Mouse (Mus musculus): ENCODE measurements around the gene Ep400. TPM values are rescaled to one million over a fixed set of nuclear protein-coding genes. Genes with fewer than 3 reads are reported as not detected.

Ep400 gene
- 100 to 1,000 TPM in 1 of 2 experiments, 10 to 100 TPM in 1; 96.6 to 103 TPM for total RNA-seq (2021)
- long read RNA-seq, experiment 1, partial matches to known transcripts: 8 of 16 reads
- long read RNA-seq, experiment 1, other reads (novel, unspliced or antisense): 8 of 16 reads
- long read RNA-seq, experiment 2, partial matches to known transcripts: 5 of 11 reads
- long read RNA-seq, experiment 2, other reads (novel, unspliced or antisense): 6 of 11 reads

- DNase-seq (ENCODE audit: low spot score in 2 of 2): peak; percentile 100
These were observed at the start of gene Ep400 for GRCm38 (mm10) chr5:110770448-110771158. Gene Ep400, minus strand, starts transcription at chr5:110770717.

- peak; percentile 99 for DNase-seq (ENCODE audit: low spot score in 2 of 2)
These were observed 39.3 kb upstream of the Ep400 start, which contains the start of gene Ulk1 for GRCm38 (mm10) chr5:110809667-110810325. Gene Ulk1, minus strand, starts transcription at chr5:110810097.

- peak in 1 of 2 experiments; percentile 19 for DNase-seq (ENCODE audit: low spot score in 2 of 2)
These were observed 38.5 kb upstream of the Ep400 start for GRCm38 (mm10) chr5:110808821-110809666.

- DNase-seq (ENCODE audit: low spot score in 2 of 2): peak; percentile 81 to 86
These were observed 37.6 kb upstream of the Ep400 start for GRCm38 (mm10) chr5:110808061-110808631.

- DNase-seq (ENCODE audit: low spot score in 2 of 2): no peak
These were observed 36.9 kb upstream of the Ep400 start for GRCm38 (mm10) chr5:110807453-110807852.

- no peak for DNase-seq (ENCODE audit: low spot score in 2 of 2)
These were observed 36.2 kb upstream of the Ep400 start for GRCm38 (mm10) chr5:110806676-110807075.

- no peak for DNase-seq (ENCODE audit: low spot score in 2 of 2)
These were observed 35.6 kb upstream of the Ep400 start for GRCm38 (mm10) chr5:110806154-110806553.

GRCm38 (mm10) chr5:110804012-110804743, 33.7 kb upstream of the Ep400 start:
- DNase-seq (ENCODE audit: low spot score in 2 of 2): no peak

GRCm38 (mm10) chr5:110802809-110803208, 32.3 kb upstream of the Ep400 start:
- no peak for DNase-seq (ENCODE audit: low spot score in 2 of 2)

- peak in 1 of 2 experiments; percentile 30 for DNase-seq (ENCODE audit: low spot score in 2 of 2)
These were observed 31.7 kb upstream of the Ep400 start for GRCm38 (mm10) chr5:110802186-110802585.

GRCm38 (mm10) chr5:110801036-110801624, 30.6 kb upstream of the Ep400 start:
- no peak for DNase-seq (ENCODE audit: low spot score in 2 of 2)

- no peak for DNase-seq (ENCODE audit: low spot score in 2 of 2)
These were observed 27.2 kb upstream of the Ep400 start for GRCm38 (mm10) chr5:110797696-110798095.

GRCm38 (mm10) chr5:110794363-110794762, 23.8 kb upstream of the Ep400 start:
- no peak for DNase-seq (ENCODE audit: low spot score in 2 of 2)

- no peak for DNase-seq (ENCODE audit: low spot score in 2 of 2)
These were observed 18.2 kb upstream of the Ep400 start for GRCm38 (mm10) chr5:110788684-110789083.

- peak in 1 of 2 experiments; percentile 55 for DNase-seq (ENCODE audit: low spot score in 2 of 2)
These were observed 15.7 kb upstream of the Ep400 start for GRCm38 (mm10) chr5:110786081-110786835.

GRCm38 (mm10) chr5:110783150-110783549, 12.6 kb upstream of the Ep400 start:
- DNase-seq (ENCODE audit: low spot score in 2 of 2): no peak

- DNase-seq (ENCODE audit: low spot score in 2 of 2): no peak
These were observed 11.2 kb upstream of the Ep400 start for GRCm38 (mm10) chr5:110781529-110782238.

All from left cerebral cortex, adult 18-20 months (tissue).